Mouse (Mus musculus) neutrophil, adult 5-6 weeks (primary cell): Measurements from ENCODE around the gene Cldn22. TPM values are rescaled to one million over a fixed set of nuclear protein-coding genes. Genes with fewer than 3 reads are reported as not detected.

Source experiments
- ATAC-seq: fragments of 151-379, 151-347 bp; 2 replicates; pipeline ENCODE4 v1.8.0; 2017; ENCODE audit warnings: mild to moderate bottlenecking, moderate TSS enrichment; ENCODE audit not compliant: insufficient number of reproducible peaks, poor library complexity, low FRiP score, severe bottlenecking; ENCODE audit errors: extremely low read depth
- total RNA-seq: library from RNA; stranded (forward); fragments of 200-1000 nt; gene quantifications from 2 replicates; pipeline ENCODE4 v1.2.3, GENCODE M21; 2017

Cldn22 gene
- total RNA-seq, 1 experiment from 2014 or later: not detected

- no peak for ATAC-seq
Measured at GRCm38 (mm10) chr8:47825596-47825995, 1.3 kb downstream of the Cldn22 start.

DNA sequence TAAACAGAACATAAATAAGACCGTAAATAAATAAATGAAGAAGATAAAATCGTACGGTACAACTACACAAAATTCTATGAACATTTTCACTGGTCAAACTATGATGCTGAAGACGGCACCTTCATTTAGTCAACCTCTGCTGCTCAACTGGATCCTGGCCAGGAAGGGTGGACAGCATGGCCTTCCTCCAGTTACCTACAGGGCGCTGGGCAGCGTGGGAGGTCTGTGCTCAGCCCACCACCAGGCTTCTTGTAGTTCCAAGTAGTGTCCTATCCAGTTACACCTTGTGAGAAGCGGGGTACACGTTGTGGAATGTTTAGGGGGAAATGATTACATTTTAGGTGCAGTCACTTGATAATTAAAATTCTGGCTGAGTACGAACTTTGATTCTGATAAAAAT, 2.6 kb downstream of the Cldn22 start:
- ATAC-seq: no peak

- no peak for ATAC-seq
Measured at GRCm38 (mm10) chr8:47832616-47833015, 8.3 kb downstream of the Cldn22 start.

- ATAC-seq: no peak
Measured at GRCm38 (mm10) chr8:47833944-47834343, 9.7 kb downstream of the Cldn22 start.

GRCm38 (mm10) chr8:47843063-47843462, 18.8 kb downstream of the Cldn22 start:
- ATAC-seq: no peak

DNA sequence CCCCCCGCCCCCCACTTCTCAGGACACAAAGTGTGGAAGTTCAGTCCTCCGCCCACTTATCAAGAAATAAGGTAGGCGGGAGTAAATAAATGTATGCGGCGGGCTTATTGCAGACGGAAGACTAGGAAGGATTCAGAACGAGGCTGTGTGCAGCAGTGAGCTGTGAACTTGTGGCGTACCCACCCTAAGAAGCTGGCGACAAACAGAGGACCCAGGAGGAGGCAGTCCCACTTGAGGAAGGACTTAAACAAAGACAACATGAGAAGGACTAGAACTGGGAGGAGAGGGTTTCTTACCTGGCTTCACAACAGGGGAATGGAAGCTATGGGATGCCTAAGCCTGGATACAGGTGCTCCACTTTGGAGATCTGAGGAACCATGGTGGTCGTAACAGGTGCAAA, 19.4 kb downstream of the Cldn22 start:
- ATAC-seq: no peak

GRCm38 (mm10) chr8:47845956-47846355, 21.7 kb downstream of the Cldn22 start:
- no peak for ATAC-seq

GRCm38 (mm10) chr8:47847161-47847560, 22.9 kb downstream of the Cldn22 start:
- ATAC-seq: no peak

DNA sequence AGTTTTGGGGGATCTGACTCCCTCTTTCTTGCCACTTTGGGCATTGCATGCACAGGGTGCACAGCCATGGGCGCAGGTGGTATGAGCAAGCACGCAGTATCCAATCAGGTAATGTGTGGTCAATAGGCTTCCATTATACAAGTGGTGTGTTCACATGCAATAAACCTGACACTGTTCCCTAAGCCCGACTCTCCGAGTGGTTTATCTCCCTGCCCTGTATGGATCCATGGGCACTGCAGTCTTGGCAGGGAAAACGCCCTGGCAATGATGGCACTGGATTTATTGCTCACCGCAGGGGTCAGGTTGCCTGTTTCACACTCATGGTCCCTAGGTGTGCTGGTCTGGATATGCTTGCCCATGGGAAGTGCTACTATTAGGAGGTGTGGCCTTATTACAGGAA, 23.6 kb downstream of the Cldn22 start:
- ATAC-seq: no peak

- no peak for ATAC-seq
Measured at GRCm38 (mm10) chr8:47849842-47850241, 25.6 kb downstream of the Cldn22 start.

DNA sequence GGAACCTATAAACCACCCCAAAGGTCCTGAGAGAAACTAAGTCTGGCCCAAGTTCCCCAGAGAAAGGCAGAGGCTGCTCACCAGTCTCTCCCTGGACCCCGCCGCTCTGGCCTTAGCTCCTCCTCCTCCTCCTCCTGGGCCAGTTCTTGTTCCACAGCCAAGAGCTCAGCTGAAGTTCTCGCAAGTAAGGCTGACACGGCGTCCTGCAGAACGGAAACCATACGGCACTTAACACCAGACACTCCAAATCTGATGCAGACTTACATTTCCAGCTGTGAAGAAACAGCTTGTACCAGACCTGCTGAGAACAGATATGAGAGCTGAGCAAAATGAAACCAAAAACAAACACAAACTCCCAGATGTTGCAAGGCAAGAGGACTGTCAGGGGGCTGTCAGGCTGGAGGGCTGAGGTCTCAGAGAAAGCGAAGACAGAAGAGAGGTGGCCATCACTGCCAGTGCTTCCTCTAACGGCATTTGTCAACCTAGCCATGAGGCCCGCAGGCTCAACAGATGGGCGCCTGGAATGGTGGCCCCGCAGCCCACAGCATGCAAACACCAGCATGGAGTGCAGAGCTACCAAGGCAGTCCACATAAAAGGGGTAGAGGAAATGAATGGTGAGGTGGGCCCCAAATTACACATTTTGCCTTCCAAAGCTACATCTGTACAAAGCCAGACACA, 27.7 kb downstream of the Cldn22 start:
- 0 out of 2 replicates have a peak, but pooled peaks have one; percentile 11 for ATAC-seq

DNA sequence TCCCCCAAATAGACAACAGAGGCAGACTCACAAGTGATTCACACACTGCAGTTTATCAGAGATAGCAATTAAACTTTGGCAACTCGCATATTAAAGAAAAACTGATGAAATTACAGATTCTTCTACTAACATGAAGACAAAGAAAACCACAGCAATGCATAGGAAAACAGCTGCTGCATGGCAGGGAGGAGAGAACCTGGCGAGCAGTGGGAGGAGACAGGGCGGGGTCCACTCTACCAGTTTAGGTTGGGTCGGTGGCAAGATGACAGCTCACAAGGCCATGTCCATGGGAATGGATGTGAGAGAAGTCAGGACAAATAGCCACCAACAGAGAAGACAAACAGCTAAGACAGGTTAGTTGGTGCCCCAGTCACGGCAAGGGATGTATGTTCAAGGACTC, 28.5 kb downstream of the Cldn22 start:
- ATAC-seq: no peak

DNA sequence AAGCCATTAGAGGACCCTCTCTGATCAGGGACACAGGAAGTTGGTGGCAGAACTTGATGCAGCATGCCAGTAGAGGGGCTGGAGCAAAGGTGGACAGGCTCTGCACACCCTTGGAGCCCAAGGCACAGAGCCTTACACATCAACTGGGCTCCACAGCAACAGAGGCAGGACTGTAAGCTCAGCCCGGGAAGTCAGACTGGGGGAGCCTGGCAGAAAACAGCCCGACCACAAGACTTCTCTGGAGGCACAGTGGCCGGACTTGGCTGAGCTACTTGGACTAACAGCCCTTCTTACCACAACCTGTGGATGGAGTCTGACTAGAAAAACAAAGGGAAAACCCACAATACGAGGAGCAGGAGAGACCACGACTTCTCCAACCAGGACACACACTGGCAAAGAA, 29.1 kb downstream of the Cldn22 start:
- ATAC-seq: no peak

DNA sequence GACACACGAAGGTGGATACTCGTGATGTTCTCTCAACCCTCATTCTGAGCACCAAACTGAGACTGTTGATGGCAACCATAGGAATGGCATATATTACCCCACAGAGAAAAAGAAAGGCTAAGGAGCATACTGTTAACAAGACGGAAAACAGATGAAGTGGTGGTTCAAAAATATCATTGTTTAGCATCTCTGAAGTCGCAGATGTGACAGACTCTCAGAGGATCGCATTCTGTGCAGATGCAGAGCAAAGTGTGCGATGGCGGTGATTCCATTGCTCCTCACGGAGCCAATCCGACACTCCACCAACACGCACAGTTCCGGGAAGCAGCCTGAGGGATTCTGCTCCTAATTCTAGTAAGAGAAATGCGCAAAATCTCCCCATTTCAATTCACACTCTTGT, 35.0 kb downstream of the Cldn22 start:
- no peak for ATAC-seq

DNA sequence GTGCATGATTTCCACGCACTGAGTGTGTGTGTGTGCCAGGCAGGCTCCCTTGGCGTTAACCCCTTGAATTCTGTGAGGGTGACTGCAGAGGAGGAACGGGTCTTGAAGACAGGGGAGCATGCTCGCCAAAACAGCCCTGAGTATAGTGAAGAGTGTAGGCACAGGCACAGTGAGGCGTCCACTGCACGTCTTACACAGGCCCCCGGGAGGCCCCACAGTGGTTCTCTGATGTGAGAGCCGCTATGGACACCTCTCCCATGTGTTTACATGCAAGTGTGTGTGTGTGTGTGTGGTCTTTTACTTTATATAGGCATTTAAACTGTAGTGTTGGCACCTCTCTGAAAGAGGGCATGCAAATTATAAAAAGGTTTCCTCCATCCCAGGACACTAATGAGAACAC, 42.3 kb downstream of the Cldn22 start:
- ATAC-seq: no peak

DNA sequence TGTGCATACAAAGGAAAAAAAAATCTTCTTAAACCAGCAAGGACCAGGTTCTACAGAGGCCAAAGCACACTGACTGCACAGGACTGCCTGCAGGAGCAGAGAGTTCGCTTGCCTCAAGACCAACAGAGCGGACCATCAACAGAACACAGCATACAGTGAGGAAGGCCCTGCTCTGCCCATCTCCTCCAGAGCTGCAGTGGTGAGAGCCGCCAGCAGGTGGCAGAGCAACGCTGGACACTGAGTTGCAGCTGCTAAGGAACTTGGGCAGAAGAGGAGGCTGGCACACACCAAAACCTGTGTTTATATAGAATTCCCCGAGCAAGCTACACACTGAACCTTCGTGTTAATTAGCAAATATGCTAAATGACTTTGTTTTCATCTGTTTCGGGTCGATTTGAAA, 42.8 kb downstream of the Cldn22 start:
- ATAC-seq: peak; percentile 86

- peak; percentile 74 for ATAC-seq
Measured at GRCm38 (mm10) chr8:47872361-47873107, 48.3 kb downstream of the Cldn22 start.

DNA sequence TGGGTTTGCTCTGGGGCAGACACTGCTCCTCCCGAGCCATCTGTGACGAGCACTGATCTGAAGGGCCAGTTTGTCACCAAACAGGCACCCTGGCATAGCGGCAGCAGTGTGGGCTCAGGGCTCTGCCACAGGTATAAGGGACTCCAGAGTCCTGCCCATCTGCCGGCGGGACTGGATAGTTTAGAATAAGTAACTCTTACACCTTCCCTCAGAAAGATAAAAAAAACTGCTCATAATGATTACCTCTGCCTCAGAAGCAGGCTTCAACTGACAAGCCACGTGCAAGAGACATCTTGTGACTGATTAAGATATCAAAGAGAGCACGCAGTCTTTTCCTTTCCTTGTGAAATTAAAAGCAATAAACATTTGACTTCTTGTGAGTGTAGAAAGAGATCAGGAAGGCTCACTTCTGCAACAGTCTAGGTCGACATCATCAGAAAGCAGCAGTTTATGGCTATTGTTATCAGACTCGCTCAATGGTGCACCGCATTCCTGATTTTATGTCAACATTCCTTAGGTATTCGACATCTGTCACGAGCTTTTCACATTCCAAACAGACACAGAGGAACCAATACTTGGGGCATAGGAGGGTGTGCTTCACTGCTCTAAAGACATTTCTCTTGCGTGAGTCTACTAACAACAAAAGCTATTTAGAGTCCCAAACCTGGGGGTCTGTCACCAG, 50.4 kb downstream of the Cldn22 start:
- ATAC-seq: no peak
